Mouse (Mus musculus): Measurements from ENCODE around the gene Gm11034.

Gene Gm11034

DNA sequence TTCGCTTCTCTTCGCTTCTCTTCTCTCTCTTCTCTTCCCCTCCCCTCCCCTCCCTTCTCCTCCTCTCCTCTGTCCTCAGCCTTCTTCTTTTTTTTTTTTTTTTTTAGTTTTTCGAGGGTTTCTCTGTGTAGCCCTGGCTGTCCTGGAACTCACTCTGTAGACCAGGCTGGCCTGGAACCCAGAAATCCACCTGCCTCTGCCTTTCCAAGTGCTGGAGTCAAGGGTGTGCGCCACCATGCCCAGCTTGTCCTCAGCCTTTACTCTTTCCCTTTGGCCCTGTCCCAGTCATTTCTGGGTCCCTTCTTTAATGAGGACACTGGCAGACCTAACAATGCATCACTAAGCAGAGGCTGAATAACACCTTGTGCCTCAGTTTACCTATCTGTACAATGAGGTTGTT is at the start of gene Gm11034:
Gm11034 (minus strand) TSS at position 101 of the 400 bp plus-strand sequence.
- DNase-seq: no peak

DNA sequence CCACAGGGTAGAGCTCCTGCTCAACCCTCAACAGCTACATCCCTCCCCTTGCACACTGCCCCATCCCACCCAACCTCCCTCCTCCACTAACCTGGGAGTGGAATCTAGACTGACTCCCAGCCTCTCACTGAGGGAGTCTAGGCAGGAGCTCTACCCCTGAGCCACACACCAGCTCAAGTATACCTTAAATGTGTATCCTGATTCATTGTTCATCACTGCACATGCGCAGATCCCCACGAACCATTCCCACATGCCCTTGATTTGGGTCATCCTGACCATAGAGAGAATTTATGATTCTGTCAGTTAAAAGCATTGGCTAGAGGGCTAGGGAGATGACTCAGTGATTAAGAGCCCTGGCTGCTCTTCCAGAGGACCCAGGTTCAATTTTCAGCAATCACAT is 49.3 kb upstream of the Gm11034 start:
- no peak for DNase-seq

DNA sequence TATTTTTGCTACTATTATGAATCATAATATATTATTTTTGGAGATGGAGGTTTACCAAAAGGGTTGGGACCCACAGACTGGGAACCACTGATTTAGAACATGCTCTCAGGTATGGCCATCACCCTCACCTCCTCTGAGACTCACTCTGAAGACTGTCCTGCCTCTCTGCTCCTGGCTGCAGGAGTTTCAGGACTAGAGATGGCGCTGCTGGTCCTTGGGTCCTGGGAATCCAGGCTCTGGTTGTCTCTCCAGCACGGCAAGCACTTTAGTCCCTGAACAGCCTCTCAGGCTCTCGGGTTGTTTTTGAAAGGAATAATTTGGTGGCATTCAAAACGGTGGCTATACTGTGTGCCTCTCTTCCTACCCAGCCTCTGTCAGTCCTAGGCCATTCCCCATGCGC is 48.4 kb upstream of the Gm11034 start:
- DNase-seq: no peak

DNA sequence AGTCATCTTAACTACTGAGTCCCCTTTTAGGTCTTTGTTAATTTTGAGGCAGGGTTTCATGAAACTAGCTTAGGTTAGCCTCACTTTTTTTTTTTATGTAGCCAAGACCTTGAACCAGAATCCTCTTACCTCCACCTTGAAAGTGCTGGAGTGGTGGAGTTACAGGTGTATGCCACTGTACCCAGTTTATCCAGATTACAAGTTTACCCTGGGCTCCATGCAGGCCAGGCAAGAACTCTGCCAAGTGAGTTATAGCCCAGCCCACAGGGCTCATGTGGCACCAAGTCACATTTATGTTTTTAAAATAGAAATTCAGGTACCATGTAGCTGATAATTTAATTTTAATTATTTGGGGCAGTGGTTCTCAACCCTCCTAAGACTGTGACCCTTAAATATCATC is 48.0 kb upstream of the Gm11034 start:
- no peak for DNase-seq

DNA sequence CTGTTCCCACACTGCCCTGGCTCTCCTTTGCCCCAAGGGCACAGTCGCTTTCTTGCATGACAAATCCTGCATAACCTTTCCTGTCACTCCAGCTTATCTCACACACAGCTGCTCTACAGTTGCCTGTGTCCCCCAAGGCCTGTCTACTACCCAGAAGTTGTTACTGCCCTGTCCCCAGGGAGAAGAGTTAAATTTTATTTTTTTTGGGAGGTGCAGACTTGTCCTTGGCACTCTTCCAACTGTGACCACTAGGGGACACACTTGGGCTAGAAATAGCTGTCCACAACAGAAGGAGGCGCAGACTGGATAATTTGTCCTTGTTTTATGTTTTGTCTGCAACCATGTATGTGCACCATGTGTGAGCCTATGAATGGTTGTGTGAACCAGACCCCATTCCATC is 47.6 kb upstream of the Gm11034 start:
- peak; percentile 83 for DNase-seq

DNA sequence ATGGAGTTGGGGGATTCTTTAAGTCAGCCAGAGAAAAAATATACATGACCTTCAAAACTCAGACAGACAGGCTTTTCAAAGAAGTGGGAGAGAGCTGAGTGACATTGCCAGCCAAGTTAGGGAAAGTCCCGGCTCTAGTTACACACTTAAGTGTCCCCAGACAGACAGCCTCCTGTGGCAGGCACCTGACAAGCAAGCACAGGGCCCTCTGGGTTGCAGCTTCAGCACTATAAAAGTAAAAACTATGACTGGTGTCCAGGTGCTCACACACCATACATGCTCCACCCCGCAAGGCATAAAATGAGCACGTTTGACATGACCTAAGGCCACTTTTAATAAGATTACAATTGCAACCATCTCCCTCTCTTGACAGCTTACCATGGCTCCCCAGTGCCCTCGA is 47.1 kb upstream of the Gm11034 start:
- no peak for DNase-seq

DNA sequence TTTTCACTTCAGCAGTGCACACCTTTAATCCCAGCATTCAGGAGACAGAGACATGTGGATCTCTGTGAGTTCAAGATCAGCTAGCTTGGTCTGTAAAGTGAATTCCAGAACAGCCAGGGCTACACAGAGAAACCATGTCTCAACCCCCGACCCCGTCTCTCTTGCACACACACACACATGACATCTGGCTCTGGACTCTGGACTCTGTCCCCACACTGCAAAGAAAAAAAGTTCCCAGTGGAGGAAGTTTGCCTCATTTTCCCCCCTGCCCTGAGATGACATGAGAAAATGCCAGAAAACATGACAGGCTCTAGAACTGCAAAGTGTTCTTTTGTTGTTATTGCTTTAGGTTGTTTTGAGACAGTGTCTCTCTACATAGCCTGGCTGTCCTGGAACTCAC is 46.4 kb upstream of the Gm11034 start:
- no peak for DNase-seq

DNA sequence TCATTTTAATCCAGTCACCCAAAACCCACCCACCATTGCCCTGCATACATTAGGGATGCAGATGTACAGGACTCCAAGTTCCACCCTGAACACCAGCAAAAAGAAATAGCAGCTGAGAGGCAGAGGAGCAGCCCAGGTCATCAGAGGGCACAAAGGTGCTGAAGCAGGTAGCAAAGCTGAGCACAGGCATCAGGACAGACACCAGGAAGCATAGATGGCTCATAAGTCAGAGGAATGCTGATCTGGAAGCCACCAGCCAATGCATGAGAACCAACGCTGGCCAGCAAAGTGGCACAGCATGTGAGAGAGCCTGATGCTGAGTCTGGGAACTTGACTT is 44.4 kb upstream of the Gm11034 start:
- DNase-seq: no peak

DNA sequence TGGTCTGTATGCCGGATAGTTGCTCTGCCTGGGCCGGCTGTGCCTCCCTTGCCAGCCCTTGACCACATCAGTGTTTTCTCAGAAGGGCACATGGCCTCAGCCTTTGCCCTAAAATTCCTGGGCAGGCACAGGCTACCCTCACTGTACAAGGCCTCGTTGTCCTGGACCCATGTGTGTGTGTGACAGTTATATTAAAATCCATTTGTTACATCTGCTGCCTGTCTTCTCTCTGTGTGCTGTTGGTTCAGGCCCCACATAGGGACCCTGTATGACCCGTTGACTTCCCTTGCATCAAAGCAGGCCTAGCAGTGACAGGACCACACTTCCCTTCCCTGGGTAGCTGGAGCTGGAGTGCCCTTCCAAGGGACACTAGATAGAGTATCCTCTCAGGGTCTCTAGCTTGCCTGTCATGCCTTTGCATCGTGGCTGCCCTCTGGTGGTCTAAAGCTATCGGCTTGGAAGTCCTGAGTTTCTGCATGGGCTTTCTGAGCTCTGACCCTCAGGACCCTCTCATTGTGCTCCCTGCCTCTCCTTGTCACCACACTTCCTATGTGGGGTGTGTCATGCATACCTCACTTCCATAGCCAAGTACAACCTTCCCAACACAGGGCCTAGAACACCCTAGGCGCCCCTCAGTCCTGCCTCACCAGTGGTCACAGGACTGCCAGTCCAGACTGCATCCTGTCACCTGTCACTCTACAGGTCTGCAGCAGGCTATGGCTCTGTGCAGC is 43.9 kb upstream of the Gm11034 start:
- peak; percentile 60 for DNase-seq

DNA sequence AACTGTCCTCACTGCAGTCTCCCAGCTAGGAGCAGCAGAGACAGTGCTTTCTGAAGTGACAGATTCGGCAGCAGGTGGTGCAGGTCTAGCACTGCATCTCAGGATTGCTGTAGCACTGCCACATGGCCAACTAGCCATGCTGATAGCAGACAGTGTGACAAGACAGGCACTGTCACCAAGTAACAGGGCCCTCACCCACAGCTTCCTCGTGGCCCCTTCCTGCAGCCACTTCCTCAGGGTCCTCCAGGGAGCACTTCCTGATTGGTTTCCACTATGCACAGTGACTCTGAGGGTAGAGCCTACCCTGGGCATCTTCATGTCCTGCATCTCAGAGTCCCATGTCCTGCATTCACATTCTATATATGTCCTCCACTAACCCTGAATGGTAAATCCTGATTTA is 31.2 kb upstream of the Gm11034 start:
- DNase-seq: no peak

DNA sequence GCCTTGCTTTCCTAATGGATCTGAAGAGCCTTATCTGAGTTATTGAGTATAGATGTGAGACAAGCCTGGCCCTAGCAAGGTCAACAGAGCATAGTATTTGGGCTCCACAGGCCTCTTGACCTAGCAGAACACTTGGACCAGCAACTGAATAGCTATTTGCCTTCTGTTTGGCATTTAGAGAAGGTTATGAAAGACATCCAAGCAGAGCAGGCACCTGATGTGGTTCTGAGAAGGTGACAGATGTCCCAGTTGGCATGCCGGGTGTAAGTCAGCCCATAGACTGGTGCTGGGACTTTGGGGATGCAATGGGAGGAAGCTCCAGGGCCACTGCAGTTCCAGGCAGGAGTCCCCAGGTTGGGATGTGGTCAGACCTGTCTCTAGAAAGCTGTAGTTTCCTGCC is 28.8 kb upstream of the Gm11034 start:
- DNase-seq: no peak

DNA sequence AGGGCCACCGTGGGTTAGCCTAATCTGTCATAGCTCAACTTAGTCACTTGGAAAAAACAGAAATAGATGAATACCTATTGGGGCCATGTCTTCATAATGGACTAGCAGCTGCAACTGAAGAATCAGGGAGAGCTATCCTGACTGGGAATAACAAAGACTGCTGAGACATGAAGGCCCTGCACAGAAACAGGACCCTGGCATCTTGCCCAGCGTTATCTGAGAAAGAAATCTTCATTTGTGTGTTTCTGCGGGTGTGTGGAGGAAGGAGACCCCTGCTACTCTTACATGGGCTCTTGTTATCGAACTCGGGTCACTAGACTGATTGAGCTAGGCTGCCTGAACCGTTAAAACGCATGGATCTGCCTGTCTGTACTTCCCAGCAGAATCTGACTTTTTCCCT is 27.5 kb upstream of the Gm11034 start:
- no peak for DNase-seq

DNA sequence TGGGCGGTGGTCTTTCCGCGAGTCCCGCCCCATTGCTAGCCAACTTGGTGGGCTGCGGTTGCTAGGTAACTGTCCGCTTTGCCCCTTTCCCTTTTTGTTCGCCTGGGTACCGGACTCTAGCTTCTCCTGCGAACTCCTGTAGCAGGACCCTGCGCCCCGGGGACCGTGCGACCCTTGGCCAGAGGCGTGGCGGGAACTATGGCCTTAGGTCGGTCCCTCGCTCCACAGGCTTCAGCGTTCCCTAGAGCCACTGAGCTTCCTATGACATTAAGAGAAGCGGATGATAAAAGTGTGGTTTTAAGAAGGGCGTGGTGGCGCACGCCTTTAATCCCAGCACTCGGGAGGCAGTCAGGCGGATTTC is 26.9 kb upstream of the Gm11034 start:
- DNase-seq: no peak

DNA sequence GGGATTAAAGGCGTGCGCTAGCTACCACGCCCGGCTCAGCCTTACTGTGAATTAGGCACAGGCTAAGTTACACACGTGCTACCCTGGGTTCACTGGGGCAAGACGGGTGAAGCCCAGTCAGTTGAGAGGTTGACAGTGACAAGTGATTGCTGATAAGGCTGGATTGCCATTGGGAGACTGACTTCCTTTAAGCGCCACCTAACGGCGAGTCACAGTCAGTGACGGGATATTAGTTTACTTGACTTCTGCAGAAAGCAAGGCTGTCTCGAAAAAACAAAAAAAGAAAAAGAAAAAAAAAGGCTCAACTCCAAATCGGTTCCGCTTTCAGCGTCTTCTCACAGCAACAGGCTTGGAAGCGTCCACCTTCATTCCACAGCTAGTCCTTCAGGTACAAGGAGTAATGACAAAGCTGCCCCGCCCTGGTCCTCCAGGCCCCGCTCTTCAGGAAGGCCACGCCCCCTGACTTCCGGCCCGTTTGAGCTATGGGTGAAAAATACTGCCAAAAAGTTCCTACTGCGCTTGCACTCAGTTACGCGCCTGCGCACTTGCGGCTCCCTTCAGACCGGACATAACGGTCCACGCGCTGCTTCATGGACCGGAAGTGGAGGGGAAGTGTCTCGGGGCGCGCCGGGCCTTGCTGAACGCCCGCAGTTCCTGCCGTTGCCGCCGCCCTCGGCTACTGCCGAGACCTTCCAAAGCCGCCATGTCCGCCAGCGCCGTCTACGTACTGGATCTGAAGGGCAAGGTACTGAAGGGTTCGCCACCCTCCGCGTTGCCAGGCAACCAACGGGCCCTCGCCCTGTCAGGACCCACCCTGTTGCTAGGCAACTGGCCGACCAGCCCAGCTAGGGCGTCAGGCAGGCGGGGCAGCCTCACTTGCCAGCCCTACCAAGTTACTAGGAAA is 26.3 kb upstream of the Gm11034 start, which contains the start of gene Ap1m1:
Ap1m1 (plus strand) TSS at position 520 of the 904 bp plus-strand sequence.
- peak; percentile 98 for DNase-seq

DNA sequence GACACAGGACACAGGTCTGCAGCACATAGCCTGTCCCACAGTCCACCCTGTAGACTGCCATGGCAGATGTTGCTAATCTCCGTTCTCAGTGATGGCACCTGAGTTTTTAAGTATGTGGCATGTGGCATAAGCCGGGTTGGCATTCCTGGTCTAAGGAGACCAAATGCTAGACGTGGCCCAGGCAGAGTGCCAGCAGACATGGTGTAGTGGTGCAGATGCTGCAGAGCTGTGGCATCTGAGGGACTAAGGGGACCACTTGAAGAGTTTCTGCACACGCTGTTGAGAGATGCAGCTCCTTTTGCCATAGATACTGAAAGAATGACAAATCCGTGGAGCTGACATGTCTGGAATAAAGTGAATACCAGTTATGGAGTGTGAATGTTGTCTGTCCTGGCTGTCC is 9.2 kb upstream of the Gm11034 start:
- no peak for DNase-seq

DNA sequence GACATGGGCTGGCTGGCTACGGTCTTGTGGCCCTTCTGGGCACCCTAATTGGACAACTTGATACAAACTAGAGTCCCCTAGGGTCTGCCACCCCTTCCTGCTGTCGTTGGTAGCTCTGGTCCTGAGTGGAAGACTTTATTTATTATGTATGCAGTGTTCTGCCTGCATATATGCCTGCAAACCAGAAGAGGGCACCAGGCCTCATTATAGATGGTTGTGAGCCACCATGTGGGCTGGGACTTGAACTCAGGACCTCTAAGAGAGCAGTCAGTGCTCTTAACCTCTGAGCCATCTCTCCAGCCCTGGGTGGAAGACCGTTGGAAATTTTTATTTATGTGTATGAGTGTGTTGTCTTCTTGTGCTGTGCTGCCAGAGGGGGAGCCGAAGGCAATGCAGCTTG is 7.3 kb upstream of the Gm11034 start:
- no peak for DNase-seq

DNA sequence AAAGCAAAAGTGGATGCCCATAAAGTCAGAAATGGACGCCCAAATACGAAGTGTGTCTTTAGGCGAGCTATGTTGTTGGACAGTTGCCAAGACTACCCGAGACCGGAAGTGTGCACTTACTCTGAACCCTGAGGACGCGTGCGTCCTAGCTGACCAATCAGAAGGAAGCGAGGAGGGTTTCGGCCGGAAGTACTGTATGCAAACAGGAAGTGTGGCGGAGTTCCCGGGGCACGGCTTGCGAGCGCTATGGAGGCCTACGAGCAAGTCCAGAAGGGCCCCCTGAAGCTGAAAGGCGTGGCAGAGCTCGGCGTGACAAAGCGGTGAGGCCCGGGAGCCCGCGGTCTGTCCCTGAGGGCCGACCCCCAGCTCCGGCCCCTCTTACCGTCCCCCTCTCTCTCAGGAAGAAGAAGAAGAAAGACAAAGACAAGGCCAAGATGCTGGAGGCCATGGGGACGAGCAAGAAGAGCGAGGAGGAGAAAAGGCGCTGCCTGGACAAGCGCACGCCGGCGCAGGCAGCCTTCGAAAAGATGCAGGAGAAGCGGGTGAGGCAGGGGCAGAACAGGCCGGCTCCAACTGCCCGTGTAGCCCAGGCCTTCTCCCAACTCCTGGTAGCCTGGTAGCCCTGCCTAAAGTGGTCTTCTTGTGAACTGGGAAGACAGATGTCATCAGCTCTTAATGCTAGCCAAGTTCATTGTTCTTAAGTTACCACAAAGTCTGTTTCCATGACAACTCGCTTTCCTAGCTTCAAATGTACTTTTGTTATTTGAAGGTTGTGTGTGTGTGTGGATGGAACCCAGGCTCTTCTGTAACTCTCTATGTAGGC is 6.3 kb upstream of the Gm11034 start, which contains the start of gene Fam32a:
Fam32a (plus strand) TSS at position 190 of the 823 bp plus-strand sequence.
- DNase-seq: peak; percentile 89

DNA sequence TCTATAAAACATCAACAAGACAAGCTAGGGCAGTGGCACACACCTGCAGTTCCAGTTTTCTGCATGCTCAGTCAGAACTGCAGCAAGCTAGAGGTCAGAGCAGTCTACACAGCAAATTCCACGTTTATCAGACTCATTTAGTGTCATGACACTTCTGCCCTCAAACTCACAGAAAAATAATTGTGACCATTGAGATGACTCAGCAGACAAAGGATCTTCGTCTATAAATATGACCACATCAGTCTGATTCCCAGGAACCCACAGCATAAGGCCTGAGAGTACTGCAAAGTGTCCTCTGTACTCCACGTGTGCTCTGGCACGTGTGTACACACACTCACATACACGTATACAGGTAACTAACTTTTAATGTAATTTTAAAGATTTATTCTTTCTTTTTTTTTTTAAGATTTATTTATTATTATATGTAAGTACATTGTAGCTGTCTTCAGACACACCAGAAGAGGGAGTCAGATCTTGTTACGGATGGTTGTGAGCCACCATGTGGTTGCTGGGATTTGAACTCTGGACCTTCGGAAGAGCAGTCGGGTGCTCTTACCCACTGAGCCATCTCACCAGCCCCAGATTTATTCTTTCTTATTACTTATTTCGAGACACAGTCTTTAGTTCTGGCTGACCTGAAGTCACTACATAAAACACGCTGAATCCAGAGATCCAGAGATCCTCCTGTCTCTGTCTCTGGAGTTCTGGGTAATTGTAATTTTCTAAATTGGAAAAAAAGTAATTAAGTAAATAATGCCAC is 5.5 kb upstream of the Gm11034 start:
- DNase-seq: no peak

DNA sequence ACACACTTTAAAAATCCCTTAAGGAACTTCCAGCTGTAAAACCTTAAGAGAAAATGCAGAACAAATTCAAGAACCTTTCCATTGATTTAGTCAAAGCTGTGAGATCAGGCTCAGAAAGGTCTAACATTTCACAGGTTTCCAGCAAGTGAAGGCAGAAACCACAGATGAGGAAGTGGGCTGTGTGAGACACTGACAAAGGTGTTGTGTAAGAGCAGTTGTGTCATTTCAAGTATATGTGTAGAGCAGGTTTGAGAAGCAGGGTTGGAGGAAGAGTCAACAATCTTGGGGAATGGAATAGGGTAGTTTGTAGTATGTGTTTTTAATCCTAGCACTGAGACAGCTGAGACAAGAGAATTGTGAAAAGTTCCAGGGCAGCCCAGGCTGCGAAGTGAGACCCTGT is 2.4 kb upstream of the Gm11034 start:
- peak; percentile 26 for DNase-seq

DNA sequence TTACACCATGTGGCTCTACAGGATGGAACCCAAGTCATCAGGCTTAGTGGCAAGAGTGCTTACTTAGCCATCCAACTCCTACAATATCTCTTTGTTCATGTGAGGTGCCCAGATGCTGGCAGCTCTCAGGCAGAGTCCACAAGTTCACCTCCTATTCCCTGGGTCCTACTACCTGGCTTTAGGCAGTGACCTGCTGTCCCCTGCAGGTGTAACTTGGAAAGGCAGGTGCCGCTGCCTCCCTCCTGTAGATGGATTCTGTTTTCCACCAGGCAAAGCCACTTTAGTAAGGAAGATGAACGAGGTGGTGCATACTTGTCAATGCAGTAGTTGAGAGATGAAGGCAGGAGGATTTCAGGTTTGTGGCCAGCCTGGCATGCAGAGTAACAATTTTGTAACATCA is 1.6 kb upstream of the Gm11034 start:
- DNase-seq: peak; percentile 55

DNA sequence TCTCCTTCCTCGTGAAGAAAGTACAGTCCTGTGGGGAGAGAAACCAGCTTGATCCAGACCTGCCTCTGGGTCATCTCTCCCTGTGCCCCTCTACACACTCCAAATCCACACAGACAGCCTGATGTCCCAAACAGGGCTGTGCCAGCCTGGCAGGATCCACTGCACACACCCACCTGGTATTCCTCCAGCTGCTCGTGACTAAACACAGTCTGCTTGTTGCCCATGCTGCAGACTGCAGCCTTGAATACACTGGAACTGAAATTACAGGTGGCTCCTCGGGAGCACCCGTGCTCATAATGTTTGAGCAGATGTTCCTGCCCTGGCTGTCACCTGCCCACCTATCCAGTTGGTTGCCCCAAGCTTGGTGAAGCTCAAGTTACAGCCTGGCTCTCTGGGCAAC is 685 bp downstream of the Gm11034 start, which contains the start of gene Cib3:
Cib3 (minus strand) TSS at position 87 of the 400 bp plus-strand sequence.
- DNase-seq: no peak

DNA sequence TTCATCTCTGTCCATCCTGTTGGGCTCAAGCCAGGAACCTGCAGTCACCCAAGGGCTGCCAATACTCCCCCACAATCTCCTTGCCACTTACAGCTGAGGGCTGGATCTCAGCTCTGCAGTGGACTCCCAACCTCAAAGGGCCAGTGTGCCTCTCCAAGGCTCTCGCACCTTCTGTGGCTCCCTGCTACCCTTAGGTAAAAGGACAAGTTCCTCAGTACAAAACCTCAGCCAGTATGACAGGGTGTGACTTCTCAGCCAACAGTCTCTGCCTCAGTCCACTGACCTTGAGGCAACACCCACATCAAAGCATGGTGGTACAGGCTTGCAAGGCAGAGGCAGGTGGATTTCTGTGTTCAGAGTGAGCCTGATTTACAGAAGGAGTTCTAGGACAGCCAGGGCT is 1.6 kb downstream of the Gm11034 start:
- no peak for DNase-seq

DNA sequence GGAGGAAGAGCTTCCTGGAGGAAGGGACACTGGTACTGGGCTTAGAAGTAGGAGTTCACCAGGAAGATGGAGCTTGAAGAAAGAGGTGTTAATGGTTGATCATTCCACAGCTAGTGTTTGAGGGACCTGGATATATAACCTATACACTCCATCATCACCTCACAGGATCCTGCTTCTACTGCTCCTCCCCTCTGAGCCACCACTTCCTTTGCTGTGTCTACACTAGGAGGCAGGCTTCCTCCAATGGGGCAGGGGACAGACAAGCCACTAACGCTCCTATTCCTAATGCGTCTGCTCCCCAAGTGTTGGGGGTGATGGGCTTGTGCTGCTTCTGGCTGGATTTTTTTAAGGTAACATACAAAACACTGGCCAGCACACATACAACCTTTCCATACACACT is 2.7 kb downstream of the Gm11034 start:
- peak; percentile 21 for DNase-seq
